Mouse (Mus musculus) heart, postnatal 0 days (tissue): ENCODE data around the gene Poldip3. TPM values are rescaled to one million over a fixed set of nuclear protein-coding genes. Genes with fewer than 3 reads are reported as not detected.

Experiments
- ATAC-seq: fragments of 200-750 bp; cut with Nextera tagmentation; 2 replicates; pipeline ENCODE4 v1.8.0; 2017; ENCODE audit warnings: low read depth, moderate number of reproducible peaks, moderate library complexity; ENCODE audit not compliant: insufficient read depth
- DNase-seq: peaks from one replicate; pipeline ENCODE4 v3.0.0-alpha.2; 2016; ENCODE audit warnings: low spot score
- H3K27ac ChIP-seq: fragments of 300-500 bp; sonication (generic); 2 replicates; pipeline ENCODE4 v1.5.1; 2014; ENCODE audit warnings: low read depth, mild to moderate bottlenecking
- H3K27me3 ChIP-seq: fragments of 300-500 bp; sonication (generic); 2 replicates; pipeline ENCODE4 v1.6.1; 2014; ENCODE audit warnings: low read length, mixed read lengths; ENCODE audit not compliant: control insufficient read depth, insufficient read depth
- H3K36me3 ChIP-seq: fragments of 300-500 bp; sonication (generic); replicated peaks from 2 replicates; pipeline ENCODE4 v1.6.1; 2014; ENCODE audit warnings: low read length, mixed read lengths; ENCODE audit not compliant: control insufficient read depth, insufficient read depth
- H3K4me1 ChIP-seq: fragments of 300-500 bp; sonication (generic); 2 replicates; pipeline ENCODE4 v1.6.1; 2014; ENCODE audit warnings: antibody characterized with exemption; ENCODE audit not compliant: control insufficient read depth, insufficient read depth
- H3K4me2 ChIP-seq: fragments of 300-500 bp; sonication (generic); 2 replicates; pipeline ENCODE4 v1.6.1; 2014; ENCODE audit warnings: low read depth, mild to moderate bottlenecking, low read length, moderate library complexity
- H3K4me3 ChIP-seq: fragments of 300-500 bp; sonication (generic); 2 replicates; pipeline ENCODE4 v1.5.1; 2014; ENCODE audit warnings: low read depth, low read length
- H3K9ac ChIP-seq: fragments of 300-500 bp; sonication (generic); replicated peaks from 2 replicates; pipeline ENCODE4 v1.6.1; 2014; ENCODE audit warnings: low read depth, low read length, mixed read lengths
- H3K9me3 ChIP-seq: fragments of 300-500 bp; sonication (generic); replicated peaks from 2 replicates; pipeline ENCODE4 v1.6.1; 2016; ENCODE audit warnings: low read length; ENCODE audit not compliant: control insufficient read depth
- CTCF ChIP-seq: IDR thresholded peaks from 2 replicates; pipeline ENCODE4 v1.5.1; 2016; ENCODE audit warnings: antibody characterized with exemption, control low read depth, low read depth
- EP300 ChIP-seq: IDR thresholded peaks from 2 replicates; pipeline ENCODE4 v1.6.1; 2016; ENCODE audit warnings: antibody characterized with exemption, low read depth
- WGBS: fragments of 180-500 bp; shearing (Covaris S2); extraction: QIAGEN DNeasy Blood & Tissue Kit; methylation state at CpG from one replicate; pipeline ENCODE4 v1.1.7; 2014; 5-methylcytosine and 5-hydroxymethylcytosine counted together
- polyA plus RNA-seq: library from polyadenylated mRNA; unstranded; fragments of >200 nt; fragmentation: Nextera tagmentation; extraction: Ambion mirVana; gene quantifications from 2 replicates; pipeline ENCODE4 v1.2.1, GENCODE M21; 2015
- total RNA-seq: library from RNA; depleted of rRNA; stranded (reverse); fragments of >200 nt; gene quantifications from 2 replicates; pipeline ENCODE4 v1.2.3, GENCODE M21; 2014; ENCODE audit warnings: low replicate concordance

The Poldip3 gene
- total and polyA plus RNA-seq, 2 experiments from 2014 or later: 38.3 to 63.6 TPM

GRCm38 (mm10) chr15:83122566-83123145 lies 26.5 kb downstream of the Poldip3 start, which contains the start of gene Rrp7a:
Gene Rrp7a, minus strand, starts transcription at chr15:83122801.
- WGBS: 8% methylated on average over 32 of the region's 32 CpGs

GRCm38 (mm10) chr15:83121709-83122565 lies 27.2 kb downstream of the Poldip3 start:
- peak overlapping the region; percentile 96 for H3K4me2 ChIP-seq
- WGBS: 4% methylated on average over 41 of the region's 43 CpGs
- DNase-seq (peak; percentile 28), ATAC-seq (peak; percentile 21; the same call in 1 of the 2 replicates)
- H3K36me3 ChIP-seq: peaks cover 44% of the 10 kb centered on the region
- H3K4me3 ChIP-seq: peak overlapping the region; percentile 85
- H3K27me3 ChIP-seq: no peaks in the 10 kb centered on the region
- H3K27ac ChIP-seq: peak overlapping the region; percentile 54
- H3K4me1 ChIP-seq: peaks cover 4% of the 10 kb centered on the region
- H3K9ac ChIP-seq: peak overlapping the region; percentile 64
- TF ChIP-seq CTCF (no peak), EP300 (peak; percentile 26; the same call in 1 of the 2 replicates)
- no peaks in the 10 kb centered on the region for H3K9me3 ChIP-seq

More at GRCm38 (mm10) chr15:83122566-83123145, 26.5 kb downstream of the Poldip3 start, which contains the start of gene Rrp7a:
- TF ChIP-seq EP300 (no peak), CTCF (no peak)
- ATAC-seq (peak; percentile 93), DNase-seq (peak; percentile 85)
- H3K4me2 ChIP-seq: peak within 1 kb of the TSS; percentile 96
- H3K4me1 ChIP-seq: peaks cover 4% of the 10 kb centered on the region
- H3K27ac ChIP-seq: peak within 1 kb of the TSS; percentile 54
- no peaks in the 10 kb centered on the region for H3K9me3 ChIP-seq
- peak within 1 kb of the TSS; percentile 64 for H3K9ac ChIP-seq
- peaks cover 44% of the 10 kb centered on the region for H3K36me3 ChIP-seq
- H3K27me3 ChIP-seq: no peaks in the 10 kb centered on the region
- peak within 1 kb of the TSS; percentile 85 for H3K4me3 ChIP-seq

GRCm38 (mm10) chr15:83118360-83118759 lies 30.8 kb downstream of the Poldip3 start:
- 23% methylated on average over 7 of the region's 7 CpGs for WGBS
- ATAC-seq (peak; percentile 28; the same call in 1 of the 2 replicates), DNase-seq (peak; percentile 72)
- Histone ChIP-seq H3K9me3 (no peaks in the 10 kb centered on the region), H3K4me3 (no peak overlapping the region), H3K9ac (no peak overlapping the region), H3K27me3 (no peaks in the 10 kb centered on the region), H3K4me2 (no peak overlapping the region), H3K27ac (no peak overlapping the region), H3K36me3 (peaks cover 51% of the 10 kb centered on the region), H3K4me1 (peaks cover 4% of the 10 kb centered on the region)
- TF ChIP-seq CTCF: peak; percentile 65
- TF ChIP-seq EP300: no peak

- DNase-seq (no peak), ATAC-seq (no peak)
- H3K36me3 ChIP-seq: peaks cover 49% of the 10 kb centered on the region
- H3K27ac ChIP-seq: no peak overlapping the region
- H3K9ac ChIP-seq: no peak overlapping the region
- peaks cover 7% of the 10 kb centered on the region; the same call in 1 of the 2 replicates for H3K4me1 ChIP-seq
- no peak for TF ChIP-seq CTCF
- TF ChIP-seq EP300: no peak
- 76% methylated on average over 6 of the region's 6 CpGs for WGBS
- H3K4me3 ChIP-seq: no peak overlapping the region
- no peaks in the 10 kb centered on the region for H3K9me3 ChIP-seq
- no peaks in the 10 kb centered on the region for H3K27me3 ChIP-seq
- H3K4me2 ChIP-seq: no peak overlapping the region
Measured at GRCm38 (mm10) chr15:83115071-83115470, 34.1 kb downstream of the Poldip3 start.

GRCm38 (mm10) chr15:83114106-83114505 lies 35.1 kb downstream of the Poldip3 start:
- DNase-seq (no peak), ATAC-seq (no peak)
- peaks cover 45% of the 10 kb centered on the region for H3K36me3 ChIP-seq
- WGBS: 87% methylated on average over 9 of the region's 9 CpGs
- H3K27me3 ChIP-seq: no peaks in the 10 kb centered on the region
- H3K9me3 ChIP-seq: no peaks in the 10 kb centered on the region
- no peak overlapping the region for H3K4me3 ChIP-seq
- H3K4me2 ChIP-seq: no peak overlapping the region
- TF ChIP-seq CTCF (no peak), EP300 (no peak)
- no peak overlapping the region for H3K9ac ChIP-seq
- H3K4me1 ChIP-seq: peaks cover 7% of the 10 kb centered on the region; the same call in 1 of the 2 replicates
- no peak overlapping the region for H3K27ac ChIP-seq
